Mouse (Mus musculus): ENCODE measurements around the gene Ccl9.

DNA sequence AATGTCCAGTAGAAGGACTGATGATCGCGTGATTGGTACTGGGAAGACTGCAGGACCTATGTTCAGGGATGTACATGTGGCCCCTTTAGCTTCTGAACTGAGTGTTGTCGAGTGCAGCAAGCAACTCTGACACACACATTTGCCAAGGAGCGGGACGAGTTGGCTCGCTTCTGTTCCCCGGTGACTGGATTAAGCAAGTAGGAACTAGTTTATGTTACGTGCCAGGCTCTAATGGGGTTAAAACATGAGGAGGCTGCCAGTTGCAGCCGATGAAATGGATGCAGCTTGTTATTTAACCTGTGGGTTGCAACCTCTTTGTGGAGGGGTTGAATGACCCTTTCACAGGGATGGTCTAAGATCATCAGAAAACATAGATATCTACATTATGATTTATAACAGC lies 10.4 kb downstream of the Ccl9 start:
- TF ChIP-seq EP300 (IDR thresholded peaks at IDR 0.05; ENCODE audit: insufficient read depth, low read depth, low read length) (no peak), CTCF (IDR thresholded peaks at IDR 0.05) (no peak), POLR2A (IDR thresholded peaks at IDR 0.05; ENCODE audit: insufficient read depth, low read depth, low read length) (no peak)
